Mouse (Mus musculus): Measurements from ENCODE around the gene Prl3d1. TPM values are rescaled to one million over a fixed set of nuclear protein-coding genes. Genes with fewer than 3 reads are reported as not detected.
"Not testable (repeated sequence)": the region's sequence is repeated elsewhere in the genome, so short reads cannot be mapped to it uniquely, and the experiment has no call there.

Gene Prl3d1
- total RNA-seq (2017), result not detected in 2 replicates

DNA sequence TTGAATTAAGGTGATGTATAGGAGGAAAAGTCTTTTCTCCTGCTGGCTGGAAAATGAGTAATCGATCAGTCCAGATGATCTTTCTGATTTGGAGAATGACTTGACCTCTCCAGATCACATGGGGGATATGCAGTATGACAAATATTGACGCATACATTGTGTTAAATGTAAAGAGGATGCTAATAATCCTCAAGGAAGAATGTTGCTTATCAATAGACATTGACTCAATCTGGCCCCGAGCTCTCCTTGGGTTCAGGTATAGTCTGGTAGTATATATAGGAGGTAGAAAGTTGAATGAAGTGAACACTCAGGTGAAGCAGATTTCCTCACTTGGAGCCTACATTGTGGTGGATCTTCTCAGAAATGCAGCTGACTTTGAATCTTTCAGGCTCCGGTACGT, at the start of gene Prl3d1:
Prl3d1 (plus strand) TSS at position 301 of the 400 bp plus-strand sequence.
- not testable (repeated sequence) for ATAC-seq (replicated peaks in 1 of 2; ENCODE audit: insufficient read depth in 1 of 2, low FRiP score in 2 of 2, low TSS enrichment in 1 of 2, low read depth in 1 of 2, poor library complexity in 2 of 2, severe bottlenecking in 2 of 2)

DNA sequence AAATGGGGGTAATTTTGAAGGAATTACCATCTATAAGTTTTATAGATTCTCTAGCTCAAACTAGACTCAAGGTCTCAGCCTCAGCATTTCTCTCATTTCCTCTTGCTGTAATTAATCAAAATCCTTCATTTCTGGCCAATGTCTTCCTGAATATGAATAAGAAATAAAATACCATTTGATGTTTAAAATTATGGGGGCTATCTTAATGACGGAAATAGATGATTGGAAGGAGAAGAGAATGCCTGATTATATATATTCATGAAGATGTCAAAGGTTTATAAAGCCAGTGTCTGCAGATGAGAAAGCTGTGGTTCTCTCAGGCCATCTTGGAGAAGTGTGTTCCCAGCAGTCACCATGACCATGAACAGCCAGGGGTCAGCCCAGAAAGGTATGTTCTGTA, 36.7 kb upstream of the Prl3d1 start, which contains the start of gene Prl:
Prl (plus strand) TSS at position 301 of the 400 bp plus-strand sequence.
- ATAC-seq (replicated peaks in 1 of 2; ENCODE audit: insufficient read depth in 1 of 2, low FRiP score in 2 of 2, low TSS enrichment in 1 of 2, low read depth in 1 of 2, poor library complexity in 2 of 2, severe bottlenecking in 2 of 2), result no peak

DNA sequence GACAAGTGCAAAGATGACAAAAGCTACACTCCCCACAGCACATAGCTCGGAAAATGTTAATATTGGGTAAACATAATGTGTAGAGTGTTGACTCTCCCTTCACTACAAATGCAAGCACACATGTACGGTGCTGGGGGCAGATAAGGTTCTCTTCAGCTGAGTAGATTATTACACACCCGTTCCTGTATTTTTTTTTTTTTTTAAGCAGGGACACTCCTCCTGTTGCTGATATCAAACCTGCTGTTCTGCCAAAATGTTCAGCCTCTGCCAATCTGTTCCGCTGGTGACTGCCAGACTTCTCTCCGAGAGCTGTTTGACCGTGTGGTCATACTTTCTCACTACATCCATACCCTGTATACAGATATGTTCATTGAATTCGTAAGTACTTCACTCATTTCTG, 34.8 kb upstream of the Prl3d1 start:
- no peak for ATAC-seq (replicated peaks in 1 of 2; ENCODE audit: insufficient read depth in 1 of 2, low FRiP score in 2 of 2, low TSS enrichment in 1 of 2, low read depth in 1 of 2, poor library complexity in 2 of 2, severe bottlenecking in 2 of 2)

DNA sequence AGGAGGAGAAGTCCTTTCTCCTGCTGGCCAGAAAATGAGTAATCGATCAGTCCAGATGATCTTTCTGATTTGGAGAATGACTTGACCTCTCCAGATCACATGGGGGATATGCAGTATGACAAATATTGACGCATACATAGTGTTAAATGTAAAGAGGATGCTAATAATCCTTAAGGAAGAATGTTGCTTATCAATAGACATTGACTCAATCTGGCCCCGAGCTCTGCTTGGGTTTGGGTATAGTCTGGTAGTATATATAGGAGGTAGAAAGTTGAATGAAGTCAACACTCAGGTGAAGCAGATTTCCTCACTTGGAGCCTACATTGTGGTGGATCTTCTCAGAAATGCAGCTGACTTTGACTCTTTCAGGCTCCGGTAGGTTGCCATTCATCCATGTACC, 27.4 kb downstream of the Prl3d1 start, which contains the start of gene Prl3d2:
Prl3d2 (plus strand) TSS at position 301 of the 400 bp plus-strand sequence.
- not testable (repeated sequence) for ATAC-seq (replicated peaks in 1 of 2; ENCODE audit: insufficient read depth in 1 of 2, low FRiP score in 2 of 2, low TSS enrichment in 1 of 2, low read depth in 1 of 2, poor library complexity in 2 of 2, severe bottlenecking in 2 of 2)

DNA sequence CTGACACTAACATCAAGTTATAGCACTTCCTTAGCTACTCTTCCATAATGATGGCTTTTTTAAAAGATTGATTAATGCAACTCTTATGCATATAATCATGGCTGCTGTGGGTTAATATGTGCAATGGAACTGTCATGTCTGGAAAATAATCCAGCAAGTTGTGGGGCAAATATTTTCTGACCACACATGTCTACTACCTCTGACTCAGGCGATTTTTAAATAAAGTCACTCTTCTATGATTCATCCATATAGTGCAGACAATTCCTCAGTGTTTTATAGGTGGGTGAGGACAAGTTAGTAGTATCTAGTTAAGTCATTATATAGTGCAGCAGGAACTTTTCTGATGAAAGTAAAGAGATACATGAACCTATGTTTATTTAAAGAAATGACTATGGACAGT, 54.3 kb downstream of the Prl3d1 start:
- ATAC-seq (replicated peaks in 1 of 2; ENCODE audit: insufficient read depth in 1 of 2, low FRiP score in 2 of 2, low TSS enrichment in 1 of 2, low read depth in 1 of 2, poor library complexity in 2 of 2, severe bottlenecking in 2 of 2), result no peak

Other genes starting within 250 kb of the Prl3d1 start
- gene Prl, start 36.6 kb upstream of the Prl3d1 start, total RNA-seq (2017), result not detected in 2 replicates
- gene Prl3d2, start 27.5 kb downstream of the Prl3d1 start, total RNA-seq (2017), result not detected in 2 replicates
- not detected in 2 replicates for gene Prl3d3, start 62.6 kb downstream of the Prl3d1 start, total RNA-seq (2017)
- not detected in 2 replicates for gene Prl3c1, start 102.5 kb downstream of the Prl3d1 start, total RNA-seq (2017)
- gene Prl3b1, start 147.7 kb downstream of the Prl3d1 start, total RNA-seq (2017), result not detected in 2 replicates
- gene Prl3a1, start 165.2 kb downstream of the Prl3d1 start, total RNA-seq (2017), result not detected in 2 replicates
- not detected in 2 replicates for gene Prl6a1, start 218.4 kb downstream of the Prl3d1 start, total RNA-seq (2017)

All from hematopoietic stem cell, adult 5-6 weeks (primary cell).